Mouse (Mus musculus): ENCODE results near the gene Asxl1.

DNA sequence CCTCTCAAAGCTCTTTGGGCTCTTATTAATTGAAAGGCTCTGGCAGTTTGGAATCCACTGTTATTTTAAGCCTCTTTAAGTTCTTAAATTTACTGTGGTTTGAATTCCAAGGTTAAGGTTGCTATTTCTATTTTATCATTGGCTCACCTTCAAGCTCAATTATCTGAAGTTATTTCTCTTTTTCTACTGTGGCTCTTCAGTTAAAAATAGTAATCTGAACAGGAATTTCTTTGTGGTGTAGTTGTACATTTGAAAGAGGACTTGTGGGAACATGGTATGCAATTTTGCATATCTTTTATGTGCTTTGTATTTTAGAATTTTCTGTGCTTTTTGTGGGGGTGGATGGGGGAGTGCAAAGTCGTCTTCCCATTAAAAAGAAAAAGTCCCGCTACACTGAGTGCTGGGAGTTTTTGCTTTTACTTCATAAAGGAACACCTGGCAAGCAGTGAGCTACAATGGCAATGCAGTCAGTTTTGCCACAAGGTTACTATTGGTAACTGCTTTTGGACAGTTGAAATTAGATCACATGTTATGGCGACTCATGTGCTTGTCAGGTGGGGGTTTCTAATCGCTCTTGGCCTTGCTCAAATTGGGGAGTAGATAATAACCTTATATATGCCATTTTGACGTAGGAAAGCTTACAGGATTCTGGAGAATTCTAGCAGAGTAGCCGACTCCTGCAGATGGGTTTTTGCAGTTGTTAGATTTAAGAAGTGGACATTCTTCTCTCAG is 2.6 kb downstream of the Asxl1 start:
- TF ChIP-seq CTCF (IDR thresholded peaks at IDR 0.05; ENCODE audit: low read depth), result no peak
- TF ChIP-seq EP300 (IDR thresholded peaks at IDR 0.05; ENCODE audit: low read depth), result no peak
